Mouse (Mus musculus) hindbrain, embryonic 14.5 days (tissue): ENCODE measurements around the gene Atoh1. TPM values are rescaled to one million over a fixed set of nuclear protein-coding genes. Genes with fewer than 3 reads are reported as not detected.

ENCODE experiments used
- ATAC-seq: fragments of 200-750 bp; cut with Nextera tagmentation; 2 replicates; pipeline ENCODE4 v1.8.0; 2017; ENCODE audit warnings: moderate number of reproducible peaks, mild to moderate bottlenecking, moderate TSS enrichment, moderate library complexity; ENCODE audit not compliant: low FRiP score
- DNase-seq: peaks from one replicate; pipeline ENCODE4 v3.0.0-alpha.2; 2015; ENCODE audit warnings: low spot score
- H3K27ac ChIP-seq: fragments of 300-500 bp; sonication (generic); 2 replicates; pipeline ENCODE4 v1.5.1; 2014; ENCODE audit warnings: mild to moderate bottlenecking, moderate library complexity
- H3K27me3 ChIP-seq: fragments of 300-500 bp; sonication (generic); 2 replicates; pipeline ENCODE4 v1.6.1; 2014; ENCODE audit warnings: mild to moderate bottlenecking, low read length, mixed read lengths; ENCODE audit not compliant: control insufficient read depth, insufficient read depth
- H3K36me3 ChIP-seq: fragments of 300-500 bp; sonication (generic); replicated peaks from 2 replicates; pipeline ENCODE4 v1.6.1; 2014; ENCODE audit not compliant: control insufficient read depth, insufficient read depth
- H3K4me1 ChIP-seq: fragments of 300-500 bp; sonication (generic); replicated peaks from 2 replicates; pipeline ENCODE4 v1.6.1; 2014; ENCODE audit warnings: antibody characterized with exemption, low read length, mixed read lengths; ENCODE audit not compliant: control insufficient read depth, insufficient read depth
- H3K4me2 ChIP-seq: fragments of 300-500 bp; sonication (generic); replicated peaks from 2 replicates; pipeline ENCODE4 v1.6.1; 2014; ENCODE audit warnings: mild to moderate bottlenecking, moderate library complexity
- H3K4me3 ChIP-seq: fragments of 300-500 bp; sonication (generic); replicated peaks from 2 replicates; pipeline ENCODE4 v1.5.1; 2014; ENCODE audit warnings: mild to moderate bottlenecking, low read length
- H3K9ac ChIP-seq: fragments of 300-500 bp; sonication (generic); 2 replicates; pipeline ENCODE4 v1.6.1; 2014
- H3K9me3 ChIP-seq: fragments of 300-500 bp; sonication (generic); 2 replicates; pipeline ENCODE4 v1.6.1; 2016; ENCODE audit warnings: low read length; ENCODE audit not compliant: control insufficient read depth
- WGBS: fragments of 180-500 bp; shearing (Covaris S2); extraction: QIAGEN DNeasy Blood & Tissue Kit; methylation state at CpG from one replicate; pipeline ENCODE4 v1.1.7; 2014; 5-methylcytosine and 5-hydroxymethylcytosine counted together
- polyA plus RNA-seq: library from polyadenylated mRNA; unstranded; fragments of >200 nt; fragmentation: Nextera tagmentation; extraction: Ambion mirVana; gene quantifications from 2 replicates; pipeline ENCODE4 v1.2.1, GENCODE M21; 2014

Atoh1 gene
- 13.0 and 13.4 TPM in 2 replicates for polyA plus RNA-seq

DNA sequence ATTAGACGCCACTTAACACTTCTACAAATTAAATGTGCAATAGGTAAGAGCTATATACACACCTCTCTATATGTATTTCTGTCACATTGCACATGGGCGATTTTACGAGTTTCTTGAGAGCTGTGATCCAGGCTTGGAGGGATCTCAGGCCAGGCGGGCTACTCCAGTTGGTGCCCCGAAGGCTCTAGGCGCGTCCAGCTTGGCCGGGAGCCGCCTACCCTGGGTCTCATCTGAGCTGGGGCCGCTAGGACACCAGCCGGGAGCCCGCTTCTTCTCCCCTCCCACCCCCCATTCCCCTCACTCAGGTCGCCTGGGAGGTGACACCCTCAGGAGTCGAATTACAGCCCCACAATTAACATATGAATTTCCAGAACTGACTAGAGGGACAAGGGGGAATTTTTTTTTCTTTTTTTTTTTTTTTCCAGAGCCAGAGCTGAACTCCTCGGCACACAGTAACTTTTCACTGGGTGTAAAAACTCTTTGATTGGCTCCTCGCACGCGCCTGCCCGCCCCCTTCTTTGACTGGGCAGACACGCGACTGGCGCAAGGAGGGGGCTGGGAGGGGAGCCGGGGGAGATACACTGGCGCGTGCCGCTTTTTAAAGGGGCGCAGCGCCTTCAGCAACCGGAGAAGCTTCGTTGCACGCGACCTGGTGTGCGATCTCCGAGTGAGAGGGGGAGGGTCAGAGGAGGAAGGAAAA lies at the start of gene Atoh1:
TSS of gene Atoh1 (plus strand) at position 627 of the 700 bp plus-strand sequence.
- WGBS: under 1% methylated on average over 34 of the region's 34 CpGs
- peaks cover 15% of the 10 kb centered on the region; the same call in 1 of the 2 replicates for H3K4me1 ChIP-seq
- DNase-seq: peak; percentile 55
- no peaks in the 10 kb centered on the region for H3K9me3 ChIP-seq
- peaks cover 66% of the 10 kb centered on the region for H3K27me3 ChIP-seq
- H3K9ac ChIP-seq: peak within 1 kb of the TSS; percentile 2
- H3K4me3 ChIP-seq: peak within 1 kb of the TSS; percentile 29
- no peak within 1 kb of the TSS for H3K27ac ChIP-seq
- peak; percentile 80 for ATAC-seq
- no peaks in the 10 kb centered on the region for H3K36me3 ChIP-seq
- peak within 1 kb of the TSS; percentile 54 for H3K4me2 ChIP-seq

DNA sequence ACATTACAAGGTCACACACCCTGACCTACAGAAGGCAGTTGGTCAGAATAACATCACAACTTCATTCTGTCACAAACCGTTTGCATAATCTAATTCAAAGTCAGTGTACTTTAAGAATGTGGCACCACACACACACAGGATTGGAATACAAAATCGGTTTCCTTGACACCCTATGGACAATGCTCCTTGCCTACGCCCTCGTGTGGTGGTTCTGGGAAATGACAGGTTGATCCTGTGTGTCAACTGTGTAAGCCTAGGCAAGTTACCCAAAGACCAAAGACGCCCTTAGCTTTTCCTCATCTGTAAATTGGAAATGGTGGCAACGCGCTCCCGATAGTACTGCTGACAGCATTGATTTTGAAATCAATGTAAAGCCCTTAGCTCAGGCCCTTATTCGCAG lies 45.0 kb upstream of the Atoh1 start:
- ATAC-seq: peak; percentile 63; the same call in 1 of the 2 replicates
- peaks cover 35% of the 10 kb centered on the region for H3K27me3 ChIP-seq

DNA sequence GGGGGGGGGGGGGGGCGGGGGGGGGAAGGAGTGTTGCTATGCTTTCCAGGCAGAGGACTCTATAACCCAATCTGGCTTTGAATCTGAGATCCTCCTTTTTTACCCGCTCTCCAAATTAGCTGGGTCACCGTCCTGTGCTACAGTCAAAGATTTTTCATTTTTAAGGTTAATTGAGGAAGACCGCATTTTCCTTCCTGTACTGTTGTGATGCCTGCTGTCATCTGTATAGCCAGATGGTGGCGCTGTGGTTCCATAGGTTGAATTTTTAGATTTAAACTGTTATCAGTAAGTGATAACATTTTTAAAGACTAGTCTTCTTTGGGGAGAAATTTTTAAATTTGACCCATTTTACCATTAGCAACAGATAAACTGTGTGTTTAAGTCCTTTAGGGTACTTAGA lies 44.0 kb upstream of the Atoh1 start:
- Histone ChIP-seq H3K9me3 (no peaks in the 10 kb centered on the region), H3K9ac (no peak overlapping the region), H3K4me1 (peaks cover 14% of the 10 kb centered on the region), H3K27me3 (peaks cover 38% of the 10 kb centered on the region), H3K36me3 (no peaks in the 10 kb centered on the region), H3K4me3 (no peak overlapping the region), H3K4me2 (peak overlapping the region; percentile 35), H3K27ac (no peak overlapping the region)
- ATAC-seq: peak; percentile 40; the same call in 1 of the 2 replicates
- DNase-seq: peak; percentile 86
- WGBS: 4% methylated on average over 5 of the region's 5 CpGs

More for the DNA sequence above, 45.0 kb upstream of the Atoh1 start:
- Histone ChIP-seq H3K4me3 (no peak overlapping the region), H3K36me3 (no peaks in the 10 kb centered on the region), H3K27ac (no peak overlapping the region), H3K9ac (no peak overlapping the region), H3K4me2 (no peak overlapping the region), H3K9me3 (no peaks in the 10 kb centered on the region), H3K4me1 (peaks cover 14% of the 10 kb centered on the region)
- WGBS: 30% methylated on average over 9 of the region's 9 CpGs
- DNase-seq: peak; percentile 67

DNA sequence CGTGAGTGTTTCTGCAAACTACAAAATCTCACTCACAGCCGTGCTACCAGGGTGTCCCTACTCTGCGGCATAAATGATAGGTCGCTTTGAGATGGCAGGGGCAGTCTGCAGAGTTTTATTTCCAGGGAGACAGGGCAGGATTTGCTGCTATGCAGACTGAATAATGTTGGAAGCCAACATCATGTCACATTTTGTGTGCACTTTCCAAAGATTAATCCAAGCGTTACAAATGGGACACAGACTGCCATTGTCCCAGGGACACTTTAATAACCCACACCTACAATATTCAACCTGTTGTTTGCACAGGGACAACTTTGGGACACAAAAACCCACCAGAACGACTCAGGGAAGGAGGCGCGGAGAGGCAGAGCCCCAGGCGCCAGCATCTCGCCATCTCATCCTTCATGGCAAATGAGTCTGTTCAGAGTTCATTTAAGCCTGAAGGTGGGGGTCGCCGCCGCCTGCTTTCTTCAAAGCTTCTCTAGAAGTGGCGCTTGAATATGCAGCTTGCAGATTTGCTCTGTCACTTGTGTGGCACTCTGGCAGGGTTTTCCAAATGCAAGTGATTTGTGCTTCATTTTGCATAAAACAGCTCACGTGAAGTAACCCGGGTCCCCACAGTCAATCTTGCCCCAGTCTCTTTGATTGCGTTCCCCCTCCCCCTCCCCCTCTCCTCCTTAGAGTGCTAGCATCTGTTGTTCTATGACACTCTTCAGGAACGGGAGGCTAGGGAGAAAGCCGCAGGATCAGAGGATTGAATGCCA lies 40.6 kb upstream of the Atoh1 start:
- Histone ChIP-seq H3K9me3 (no peaks in the 10 kb centered on the region), H3K27me3 (peaks cover 61% of the 10 kb centered on the region), H3K27ac (no peak overlapping the region), H3K4me1 (peaks cover 14% of the 10 kb centered on the region), H3K36me3 (no peaks in the 10 kb centered on the region), H3K4me3 (0 out of 2 replicates have a peak overlapping the region, but pooled peaks have one; percentile 10), H3K9ac (no peak overlapping the region), H3K4me2 (peak overlapping the region; percentile 43)
- DNase-seq (peak; percentile 42), ATAC-seq (peak; percentile 39; the same call in 1 of the 2 replicates)
- 5% methylated on average over 19 of the region's 19 CpGs for whole genome bisulfite sequencing

DNA sequence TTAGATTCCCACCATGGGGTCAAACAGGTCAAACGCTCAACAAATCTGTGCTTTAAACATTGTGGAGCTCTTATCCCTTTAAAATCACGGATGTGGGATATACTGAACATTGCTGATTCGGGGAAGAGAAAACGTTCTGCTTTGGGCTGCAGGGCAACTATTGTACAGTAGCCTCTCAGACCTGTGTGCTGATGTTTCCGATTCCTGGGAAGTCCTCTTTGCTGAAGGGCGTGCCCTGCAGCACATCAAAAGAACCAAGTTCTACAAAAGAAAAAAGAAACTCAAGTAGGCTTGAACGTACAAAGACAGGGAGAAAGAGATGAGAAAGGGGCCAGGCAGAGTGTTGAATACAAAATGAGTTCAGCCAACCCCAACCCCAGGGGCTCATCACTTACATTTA lies 34.2 kb upstream of the Atoh1 start:
- Histone ChIP-seq H3K27ac (no peak overlapping the region), H3K9me3 (no peaks in the 10 kb centered on the region), H3K4me1 (no peaks in the 10 kb centered on the region), H3K9ac (no peak overlapping the region), H3K4me3 (no peak overlapping the region), H3K4me2 (no peak overlapping the region), H3K36me3 (no peaks in the 10 kb centered on the region), H3K27me3 (peaks cover 35% of the 10 kb centered on the region)
- DNase-seq (no peak), ATAC-seq (no peak)
- WGBS: 19% methylated on average over 7 of the region's 7 CpGs

DNA sequence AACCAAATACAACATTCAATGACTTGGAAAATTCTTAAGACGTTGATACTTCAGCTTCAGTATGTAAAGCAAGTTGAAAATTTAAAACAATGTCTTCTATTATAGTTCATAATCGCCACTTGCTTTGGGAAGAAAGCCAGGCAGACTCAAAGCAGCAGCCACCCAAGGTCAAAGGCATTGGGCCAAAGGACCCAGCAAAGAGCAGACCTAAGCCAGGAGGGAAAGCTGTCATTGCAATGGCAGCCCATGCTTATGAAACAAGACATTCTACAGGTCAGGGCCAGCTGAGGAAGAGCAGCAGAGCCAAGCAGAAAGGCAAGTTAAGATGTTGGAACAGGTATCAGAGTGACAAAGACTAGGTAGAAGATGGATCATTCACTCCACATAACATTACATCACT lies 25.3 kb upstream of the Atoh1 start:
- Histone ChIP-seq H3K9ac (no peak overlapping the region), H3K4me1 (no peaks in the 10 kb centered on the region), H3K27ac (no peak overlapping the region), H3K4me2 (no peak overlapping the region), H3K9me3 (no peaks in the 10 kb centered on the region), H3K36me3 (no peaks in the 10 kb centered on the region), H3K4me3 (no peak overlapping the region), H3K27me3 (no peaks in the 10 kb centered on the region)
- DNase-seq: no peak
- ATAC-seq: no peak
- WGBS: 88% methylated on average over 2 of the region's 2 CpGs

GRCm38 (mm10) chr6:64727751-64728403 lies 1.0 kb upstream of the Atoh1 start:
- H3K9ac ChIP-seq: no peak overlapping the region
- H3K4me2 ChIP-seq: peak overlapping the region; percentile 54
- peaks cover 15% of the 10 kb centered on the region; the same call in 1 of the 2 replicates for H3K4me1 ChIP-seq
- no peaks in the 10 kb centered on the region for H3K36me3 ChIP-seq
- H3K27ac ChIP-seq: no peak overlapping the region
- H3K4me3 ChIP-seq: peak overlapping the region; percentile 29
- under 1% methylated on average over 29 of the region's 29 CpGs for WGBS
- peaks cover 59% of the 10 kb centered on the region for H3K27me3 ChIP-seq
- peak; percentile 24 for DNase-seq
- ATAC-seq: peak; percentile 57; the same call in 1 of the 2 replicates
- H3K9me3 ChIP-seq: no peaks in the 10 kb centered on the region

- H3K27me3 ChIP-seq: peaks cover 74% of the 10 kb centered on the region
- peak overlapping the region; percentile 29 for H3K4me3 ChIP-seq
- DNase-seq (peak; percentile 34), ATAC-seq (peak; percentile 61)
- WGBS: under 1% methylated on average over 53 of the region's 53 CpGs
- H3K27ac ChIP-seq: no peak overlapping the region
- no peaks in the 10 kb centered on the region for H3K9me3 ChIP-seq
- H3K9ac ChIP-seq: peak overlapping the region; percentile 2
- peaks cover 20% of the 10 kb centered on the region for H3K4me1 ChIP-seq
- peak overlapping the region; percentile 54 for H3K4me2 ChIP-seq
- H3K36me3 ChIP-seq: no peaks in the 10 kb centered on the region
Measured at GRCm38 (mm10) chr6:64729231-64730011, 496 bp downstream of the Atoh1 start.
